Mouse (Mus musculus): Measurements from ENCODE around the gene Sppl2c. TPM values are rescaled to one million over a fixed set of nuclear protein-coding genes. Genes with fewer than 3 reads are reported as not detected.

The Sppl2c gene
- polyA plus RNA-seq, 1 experiment from 2014 or later = not detected

- peak overlapping the region; percentile 99 for H3K4me2 ChIP-seq
- TF ChIP-seq CTCF (IDR thresholded peaks at IDR 0.05; ENCODE audit: low read depth) = no peak
- H3K36me3 ChIP-seq (ENCODE audit: insufficient read depth) = no peaks in the 10 kb centered on the region
- H3K9ac ChIP-seq = no peak overlapping the region
- H3K9me3 ChIP-seq (ENCODE audit: low read depth, low read length) = no peaks in the 10 kb centered on the region
- under 1% methylated on average over 69 of the region's 72 CpGs for WGBS
- H3K27ac ChIP-seq (ENCODE audit: low read depth) = no peak overlapping the region
- peaks cover 60% of the 10 kb centered on the region for H3K27me3 ChIP-seq (ENCODE audit: insufficient read depth, low read length)
- peak overlapping the region; percentile 52 for H3K4me3 ChIP-seq (ENCODE audit: low read depth, low read length)
- DNase-seq (peak; percentile 19), ATAC-seq (ENCODE audit: insufficient read depth) (peak; percentile 19; the same call in 1 of the 2 replicates)
- H3K4me1 ChIP-seq (ENCODE audit: insufficient read depth) = no peaks in the 10 kb centered on the region
These were observed 46.3 kb downstream of the Sppl2c start for GRCm38 (mm10) chr11:104232141-104233061.

GRCm38 (mm10) chr11:104233101-104233500, 47.0 kb downstream of the Sppl2c start:
- ATAC-seq (ENCODE audit: insufficient read depth) (no peak), DNase-seq (no peak)
- Histone ChIP-seq H3K27me3 (ENCODE audit: insufficient read depth, low read length) (peaks cover 60% of the 10 kb centered on the region), H3K4me2 (peak overlapping the region; percentile 99; the same call in 1 of the 2 replicates), H3K36me3 (ENCODE audit: insufficient read depth) (no peaks in the 10 kb centered on the region), H3K27ac (ENCODE audit: low read depth) (no peak overlapping the region), H3K4me1 (ENCODE audit: insufficient read depth) (no peaks in the 10 kb centered on the region), H3K9ac (no peak overlapping the region), H3K4me3 (ENCODE audit: low read depth, low read length) (peak overlapping the region; percentile 52; the same call in 1 of the 2 replicates), H3K9me3 (ENCODE audit: low read depth, low read length) (no peaks in the 10 kb centered on the region)
- no peak for TF ChIP-seq CTCF (IDR thresholded peaks at IDR 0.05; ENCODE audit: low read depth)
- WGBS = 1% methylated on average over 10 of the region's 10 CpGs

GRCm38 (mm10) chr11:104233574-104234206, 47.6 kb downstream of the Sppl2c start:
- Histone ChIP-seq H3K9me3 (ENCODE audit: low read depth, low read length) (no peaks in the 10 kb centered on the region), H3K27me3 (ENCODE audit: insufficient read depth, low read length) (peaks cover 60% of the 10 kb centered on the region), H3K4me3 (ENCODE audit: low read depth, low read length) (no peak overlapping the region; the same call in 1 of the 2 replicates), H3K4me2 (0 out of 2 replicates have a peak overlapping the region, but pooled peaks have one; percentile 21), H3K36me3 (ENCODE audit: insufficient read depth) (no peaks in the 10 kb centered on the region), H3K27ac (ENCODE audit: low read depth) (no peak overlapping the region), H3K4me1 (ENCODE audit: insufficient read depth) (no peaks in the 10 kb centered on the region), H3K9ac (no peak overlapping the region)
- no peak for ATAC-seq (ENCODE audit: insufficient read depth)
- WGBS = 4% methylated on average over 30 of the region's 30 CpGs
- no peak for DNase-seq
- no peak for TF ChIP-seq CTCF (IDR thresholded peaks at IDR 0.05; ENCODE audit: low read depth)

- ATAC-seq (ENCODE audit: insufficient read depth) (no peak), DNase-seq (no peak)
- peaks cover 60% of the 10 kb centered on the region for H3K27me3 ChIP-seq (ENCODE audit: insufficient read depth, low read length)
- H3K4me3 ChIP-seq (ENCODE audit: low read depth, low read length) = no peak overlapping the region
- H3K9ac ChIP-seq = no peak overlapping the region
- H3K27ac ChIP-seq (ENCODE audit: low read depth) = no peak overlapping the region
- H3K9me3 ChIP-seq (ENCODE audit: low read depth, low read length) = no peaks in the 10 kb centered on the region
- no peak for TF ChIP-seq CTCF (IDR thresholded peaks at IDR 0.05; ENCODE audit: low read depth)
- H3K4me1 ChIP-seq (ENCODE audit: insufficient read depth) = no peaks in the 10 kb centered on the region
- WGBS = 14% methylated on average over 6 of the region's 6 CpGs
- H3K36me3 ChIP-seq (ENCODE audit: insufficient read depth) = no peaks in the 10 kb centered on the region
- no peak overlapping the region for H3K4me2 ChIP-seq
These were observed 48.6 kb downstream of the Sppl2c start for GRCm38 (mm10) chr11:104234680-104235079.

GRCm38 (mm10) chr11:104235881-104236280, 49.8 kb downstream of the Sppl2c start:
- Histone ChIP-seq H3K4me2 (no peak overlapping the region), H3K9ac (no peak overlapping the region), H3K4me3 (ENCODE audit: low read depth, low read length) (no peak overlapping the region), H3K4me1 (ENCODE audit: insufficient read depth) (no peaks in the 10 kb centered on the region), H3K27me3 (ENCODE audit: insufficient read depth, low read length) (peaks cover 54% of the 10 kb centered on the region), H3K27ac (ENCODE audit: low read depth) (no peak overlapping the region), H3K9me3 (ENCODE audit: low read depth, low read length) (no peaks in the 10 kb centered on the region), H3K36me3 (ENCODE audit: insufficient read depth) (no peaks in the 10 kb centered on the region)
- WGBS = 34% methylated on average over 2 of the region's 2 CpGs
- TF ChIP-seq CTCF (IDR thresholded peaks at IDR 0.05; ENCODE audit: low read depth) = no peak
- DNase-seq = no peak
- no peak for ATAC-seq (ENCODE audit: insufficient read depth)

GRCm38 (mm10) chr11:104237226-104237625, 51.1 kb downstream of the Sppl2c start:
- no peak for TF ChIP-seq CTCF (IDR thresholded peaks at IDR 0.05; ENCODE audit: low read depth)
- Histone ChIP-seq H3K9me3 (ENCODE audit: low read depth, low read length) (no peaks in the 10 kb centered on the region), H3K9ac (no peak overlapping the region), H3K36me3 (ENCODE audit: insufficient read depth) (no peaks in the 10 kb centered on the region), H3K27me3 (ENCODE audit: insufficient read depth, low read length) (peaks cover 44% of the 10 kb centered on the region), H3K4me1 (ENCODE audit: insufficient read depth) (no peaks in the 10 kb centered on the region), H3K27ac (ENCODE audit: low read depth) (no peak overlapping the region), H3K4me2 (no peak overlapping the region), H3K4me3 (ENCODE audit: low read depth, low read length) (no peak overlapping the region)
- DNase-seq = no peak
- 68% methylated on average over 7 of the region's 7 CpGs for WGBS
- no peak for ATAC-seq (ENCODE audit: insufficient read depth)

Data from lung, embryonic 14.5 days (tissue).